In genomic region chr5:124541602-124541973, GRCm38 (mm10) we compare ENCODE assay signal across 8 mouse cellular contexts. TPM values are rescaled to one million over a fixed set of nuclear protein-coding genes. Genes with fewer than 3 reads are reported as not detected.
A peak's percentile ranks its signal among the peaks of the same experiment; 100 is the strongest.
DNase-seq lines count a peak whose midpoint lies in the region; ATAC-seq and TF ChIP-seq lines count a peak whose summit lies in the region.

No protein-coding gene starts in this region.

- H3K27ac ChIP-seq in kidney, adult 2 months (ENCODE audit: insufficient read depth, low read depth, low read length): peak overlapping the region; percentile 27
- peak overlapping the region; percentile 89 for H3K27ac ChIP-seq in bone marrow macrophage, adult 2 months (ENCODE audit: insufficient read depth, low read depth, low read length)
- peak overlapping the region; percentile 87; the same call in 1 of the 2 replicates for H3K27ac ChIP-seq in hindbrain, embryonic 13.5 days
- H3K27ac ChIP-seq in midbrain, embryonic 13.5 days: peak overlapping the region; percentile 80; the same call in 1 of the 2 replicates

- WGBS in kidney, adult 2 months: 4% methylated on average over 8 of the region's 8 CpGs
- 16% methylated on average over 8 of the region's 8 CpGs for WGBS in hindbrain, embryonic 13.5 days
- 15% methylated on average over 8 of the region's 8 CpGs for WGBS in midbrain, embryonic 13.5 days

- no peak for DNase-seq in kidney, adult 2 months
- no peak for DNase-seq in kidney, adult 11 months
- DNase-seq in MN1 (ENCODE audit: low spot score): no peak
- no peak for DNase-seq in testis, postnatal 14 days (ENCODE audit: low spot score)
- no peak for DNase-seq in adrenal gland, postnatal 4 days (ENCODE audit: low spot score in 2 of 2)

- H3K4me1 ChIP-seq in kidney, adult 2 months (ENCODE audit: control insufficient read depth, insufficient read depth, low read length): peaks cover 5% of the 10 kb centered on the region; the same call in 1 of the 2 replicates
- peaks cover 12% of the 10 kb centered on the region for H3K4me1 ChIP-seq in bone marrow macrophage, adult 2 months (ENCODE audit: control insufficient read depth, insufficient read depth, low read length)
- H3K4me1 ChIP-seq in hindbrain, embryonic 13.5 days (replicated peaks): peaks cover 22% of the 10 kb centered on the region
- peaks cover 20% of the 10 kb centered on the region for H3K4me1 ChIP-seq in midbrain, embryonic 13.5 days (replicated peaks)

- H3K4me2 ChIP-seq in hindbrain, embryonic 13.5 days: peak overlapping the region; percentile 94
- H3K4me2 ChIP-seq in midbrain, embryonic 13.5 days (replicated peaks): peak overlapping the region; percentile 84

- no peak for ATAC-seq in hindbrain, embryonic 13.5 days (ENCODE audit: low FRiP score)
- no peak for ATAC-seq in midbrain, embryonic 13.5 days

- no peaks in the 10 kb centered on the region for H3K27me3 ChIP-seq in kidney, adult 2 months (replicated peaks; ENCODE audit: control insufficient read depth, insufficient read depth, low read length)
- H3K27me3 ChIP-seq in hindbrain, embryonic 13.5 days: peaks cover 4% of the 10 kb centered on the region
- H3K27me3 ChIP-seq in midbrain, embryonic 13.5 days: 0 out of 2 replicates have a peak, but pooled peaks cover 3% of the 10 kb centered on the region

- H3K9me3 ChIP-seq in hindbrain, embryonic 13.5 days: no peaks in the 10 kb centered on the region
- no peaks in the 10 kb centered on the region for H3K9me3 ChIP-seq in midbrain, embryonic 13.5 days

- no peak for TF ChIP-seq CTCF in kidney, adult 2 months (conservative IDR thresholded peaks at IDR 0.05; ENCODE audit: insufficient read depth, insufficient read length, low read depth, low read length)
- no peak for TF ChIP-seq CTCF in bone marrow macrophage, adult 2 months (IDR thresholded peaks at IDR 0.05; ENCODE audit: low read depth, low read length)

- peak overlapping the region; percentile 89 for H3K9ac ChIP-seq in hindbrain, embryonic 13.5 days
- peak overlapping the region; percentile 87 for H3K9ac ChIP-seq in midbrain, embryonic 13.5 days (replicated peaks)

- H3K36me3 ChIP-seq in kidney, adult 2 months (ENCODE audit: control insufficient read depth, insufficient read depth, low read length): peaks cover 4% of the 10 kb centered on the region; the same call in 1 of the 2 replicates
- H3K36me3 ChIP-seq in hindbrain, embryonic 13.5 days: peaks cover 34% of the 10 kb centered on the region
- H3K36me3 ChIP-seq in midbrain, embryonic 13.5 days: peaks cover 32% of the 10 kb centered on the region

- no peak for TF ChIP-seq POLR2A in kidney, adult 2 months (IDR thresholded peaks at IDR 0.05; ENCODE audit: low read depth, low read length)
- TF ChIP-seq POLR2A in bone marrow macrophage, adult 2 months (IDR thresholded peaks at IDR 0.05; ENCODE audit: borderline replicate concordance, low read depth, low read length): no peak

- peak overlapping the region; percentile 66 for H3K4me3 ChIP-seq in kidney, adult 2 months (ENCODE audit: insufficient read depth, low read depth, low read length)
- peak overlapping the region; percentile 82 for H3K4me3 ChIP-seq in bone marrow macrophage, adult 2 months (ENCODE audit: insufficient read depth, low read length)
- H3K4me3 ChIP-seq in hindbrain, embryonic 13.5 days: peak overlapping the region; percentile 93
- peak overlapping the region; percentile 96 for H3K4me3 ChIP-seq in midbrain, embryonic 13.5 days (replicated peaks)

RNA-seq across cellular contexts. Expression of gene Tmed2, which starts 1.1 kb away (rescaled TPM):
- polyA plus RNA-seq in kidney, adult 2 months (2012; rRNA removed): 97.9 and 128 TPM in 2 replicates
- 339 and 358 TPM in 2 replicates for polyA plus RNA-seq in bone marrow macrophage, adult 2 months (2012; ENCODE audit: insufficient read depth, insufficient read length, missing spikeins)
- polyA plus RNA-seq in hindbrain, embryonic 13.5 days (2015; fragmentation: Nextera tagmentation; extraction: Ambion mirVana): 360 and 367 TPM in 2 replicates
- polyA plus RNA-seq in midbrain, embryonic 13.5 days (2015; fragmentation: Nextera tagmentation; extraction: Ambion mirVana): 345 and 368 TPM in 2 replicates
- 100 to 1,000 TPM; 199 to 213 TPM for total RNA-seq in adrenal gland, postnatal 4 days (2021)

RNA-seq across cellular contexts. Expression of gene Rilpl1, which starts 10.4 kb away (rescaled TPM):
- polyA plus RNA-seq in kidney, adult 2 months (2012; rRNA removed): 10.4 and 12.5 TPM in 2 replicates
- polyA plus RNA-seq in bone marrow macrophage, adult 2 months (2012; ENCODE audit: insufficient read depth, insufficient read length, missing spikeins): 2.4 and 2.8 TPM in 2 replicates
- polyA plus RNA-seq in hindbrain, embryonic 13.5 days (2015; fragmentation: Nextera tagmentation; extraction: Ambion mirVana): 11.5 and 12.1 TPM in 2 replicates
- 9.1 and 10.3 TPM in 2 replicates for polyA plus RNA-seq in midbrain, embryonic 13.5 days (2015; fragmentation: Nextera tagmentation; extraction: Ambion mirVana)
- total RNA-seq in adrenal gland, postnatal 4 days (2021): 10 to 100 TPM; 23.0 TPM

RNA-seq across cellular contexts. Expression of gene Ddx55, which starts 11.1 kb away (rescaled TPM):
- polyA plus RNA-seq in kidney, adult 2 months (2012; rRNA removed): 7.4 and 8.9 TPM in 2 replicates
- 9.2 and 11.8 TPM in 2 replicates for polyA plus RNA-seq in bone marrow macrophage, adult 2 months (2012; ENCODE audit: insufficient read depth, insufficient read length, missing spikeins)
- 26.4 and 27.5 TPM in 2 replicates for polyA plus RNA-seq in hindbrain, embryonic 13.5 days (2015; fragmentation: Nextera tagmentation; extraction: Ambion mirVana)
- polyA plus RNA-seq in midbrain, embryonic 13.5 days (2015; fragmentation: Nextera tagmentation; extraction: Ambion mirVana): 28.0 and 28.2 TPM in 2 replicates
- 10 to 100 TPM; 16.1 to 16.8 TPM for total RNA-seq in adrenal gland, postnatal 4 days (2021)

RNA-seq across cellular contexts. Expression of gene Eif2b1, which starts 37.3 kb away (rescaled TPM):
- polyA plus RNA-seq in kidney, adult 2 months (2012; rRNA removed): 20.5 and 23.6 TPM in 2 replicates
- 17.9 and 19.1 TPM in 2 replicates for polyA plus RNA-seq in bone marrow macrophage, adult 2 months (2012; ENCODE audit: insufficient read depth, insufficient read length, missing spikeins)
- 65.7 and 72.0 TPM in 2 replicates for polyA plus RNA-seq in hindbrain, embryonic 13.5 days (2015; fragmentation: Nextera tagmentation; extraction: Ambion mirVana)
- 75.2 and 75.4 TPM in 2 replicates for polyA plus RNA-seq in midbrain, embryonic 13.5 days (2015; fragmentation: Nextera tagmentation; extraction: Ambion mirVana)
- total RNA-seq in adrenal gland, postnatal 4 days (2021): 10 to 100 TPM; 54.2 to 58.5 TPM

RNA-seq across cellular contexts. Expression of gene Gtf2h3, which starts 37.4 kb away (rescaled TPM):
- 34.5 and 35.1 TPM in 2 replicates for polyA plus RNA-seq in kidney, adult 2 months (2012; rRNA removed)
- 9.6 and 10.1 TPM in 2 replicates for polyA plus RNA-seq in bone marrow macrophage, adult 2 months (2012; ENCODE audit: insufficient read depth, insufficient read length, missing spikeins)
- 50.3 TPM in 2 replicates for polyA plus RNA-seq in hindbrain, embryonic 13.5 days (2015; fragmentation: Nextera tagmentation; extraction: Ambion mirVana)
- 62.9 and 63.9 TPM in 2 replicates for polyA plus RNA-seq in midbrain, embryonic 13.5 days (2015; fragmentation: Nextera tagmentation; extraction: Ambion mirVana)
- total RNA-seq in adrenal gland, postnatal 4 days (2021): 10 to 100 TPM; 43.2 to 45.5 TPM

Comparison
In these comparisons a context has a peak if more than half of its experiments do, and no peak if none do; other contexts are left out.
1. H3K27ac ChIP-seq: peak in every context shown above with its lines; median percentile 89 in bone marrow macrophage, adult 2 months; 87 in hindbrain, embryonic 13.5 days; 80 in midbrain, embryonic 13.5 days; 27 in kidney, adult 2 months.